Mouse (Mus musculus) erythroblast, embryonic 14.5 days (primary cell): ENCODE measurements around the gene Gtpbp2.

ENCODE experiments used
- GATA1 ChIP-seq: IDR thresholded peaks from 2 replicates; pipeline ENCODE4 v1.6.1; 2012; ENCODE audit warnings: low read length, inconsistent platforms, mixed read lengths
- TAL1 ChIP-seq: IDR thresholded peaks from 3 replicates; pipeline ENCODE4 v1.6.1; 2012; ENCODE audit warnings: low read length, inconsistent platforms, mixed read lengths

GRCm38 (mm10) chr17:46168768-46169167 lies 7.9 kb downstream of the Gtpbp2 start:
- TF ChIP-seq TAL1 (no peak), GATA1 (no peak)
